Mouse (Mus musculus): Measurements from ENCODE around the gene Rsbn1.

DNA sequence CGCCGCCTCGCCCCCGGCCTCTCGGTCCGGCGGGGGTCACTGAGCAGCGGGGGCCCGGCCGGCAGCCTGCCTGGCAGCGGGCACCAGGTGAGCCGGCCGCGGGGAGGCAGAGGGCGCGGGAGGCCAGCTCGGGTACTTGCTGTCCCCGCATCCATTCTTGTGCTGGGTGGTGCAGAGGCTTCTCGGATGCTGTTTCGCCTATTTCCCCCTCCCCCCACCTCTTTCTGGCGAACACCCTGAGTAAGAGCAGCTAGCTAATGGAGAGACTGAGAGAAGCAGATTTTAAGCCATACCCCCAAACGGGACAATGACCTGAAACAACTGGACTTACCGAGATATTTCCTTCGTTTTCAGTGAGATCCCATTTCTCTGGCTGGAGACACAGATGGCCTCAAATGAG lies 54.8 kb downstream of the Rsbn1 start:
- no peak for TF ChIP-seq GATA1 (IDR thresholded peaks at IDR 0.05; ENCODE audit: borderline replicate concordance, low read length)
- no peak for TF ChIP-seq FLI1 (IDR thresholded peaks at IDR 0.05; ENCODE audit: low read length)

Measured in megakaryocyte, embryonic 14.5 days (primary cell).